Mouse (Mus musculus) hindbrain, embryonic 12.5 days (tissue): ENCODE results near the gene Dpp6. TPM values are rescaled to one million over a fixed set of nuclear protein-coding genes. Genes with fewer than 3 reads are reported as not detected.

Experiments used
- ATAC-seq: fragments of 200-750 bp; cut with Nextera tagmentation; 2 replicates; pipeline ENCODE4 v1.8.0; 2017; ENCODE audit warnings: moderate TSS enrichment; ENCODE audit not compliant: low FRiP score
- H3K27ac ChIP-seq: fragments of 300-500 bp; sonication (generic); 2 replicates; pipeline ENCODE4 v1.5.1; 2016; ENCODE audit warnings: mild to moderate bottlenecking
- H3K27me3 ChIP-seq: fragments of 300-500 bp; sonication (generic); 2 replicates; pipeline ENCODE4 v1.6.1; 2016; ENCODE audit warnings: mild to moderate bottlenecking
- H3K36me3 ChIP-seq: fragments of 300-500 bp; sonication (generic); 2 replicates; pipeline ENCODE4 v1.6.1; 2016; ENCODE audit warnings: mild to moderate bottlenecking
- H3K4me1 ChIP-seq: fragments of 300-500 bp; sonication (generic); 2 replicates; pipeline ENCODE4 v1.6.1; 2016
- H3K4me2 ChIP-seq: fragments of 300-500 bp; sonication (generic); replicated peaks from 2 replicates; pipeline ENCODE4 v1.6.1; 2016; ENCODE audit warnings: mild to moderate bottlenecking
- H3K4me3 ChIP-seq: fragments of 300-500 bp; sonication (generic); 2 replicates; pipeline ENCODE4 v1.5.1; 2016; ENCODE audit warnings: mild to moderate bottlenecking
- H3K9ac ChIP-seq: fragments of 300-500 bp; sonication (generic); 2 replicates; pipeline ENCODE4 v1.6.1; 2016; ENCODE audit warnings: mild to moderate bottlenecking, moderate library complexity
- H3K9me3 ChIP-seq: fragments of 300-500 bp; sonication (generic); replicated peaks from 2 replicates; pipeline ENCODE4 v1.6.1; 2016; ENCODE audit warnings: mild to moderate bottlenecking
- WGBS: fragments of 180-500 bp; shearing (Covaris S2); methylation state at CpG from one replicate; pipeline ENCODE4 v1.1.7; 2016; 5-methylcytosine and 5-hydroxymethylcytosine counted together
- polyA plus RNA-seq: library from polyadenylated mRNA; unstranded; fragments of >200 nt; fragmentation: Nextera tagmentation; extraction: Ambion mirVana; gene quantifications from 2 replicates; pipeline ENCODE4 v1.2.1, GENCODE M21; 2016

Gene Dpp6
- polyA plus RNA-seq, 1 experiment from 2014 or later: 27.2 TPM

GRCm38 (mm10) chr5:27375841-27376240 is 558.8 kb downstream of the Dpp6 start:
- Histone ChIP-seq H3K4me2 (no peak overlapping the region), H3K36me3 (no peaks in the 10 kb centered on the region), H3K4me1 (no peaks in the 10 kb centered on the region), H3K9me3 (no peaks in the 10 kb centered on the region), H3K4me3 (no peak overlapping the region), H3K27me3 (no peaks in the 10 kb centered on the region), H3K9ac (no peak overlapping the region), H3K27ac (no peak overlapping the region)
- ATAC-seq: no peak
- WGBS: 88% methylated on average over 3 of the region's 3 CpGs

GRCm38 (mm10) chr5:27380656-27381385 is 563.8 kb downstream of the Dpp6 start:
- H3K9ac ChIP-seq: no peak overlapping the region
- no peaks in the 10 kb centered on the region for H3K4me1 ChIP-seq
- peaks cover 7% of the 10 kb centered on the region for H3K36me3 ChIP-seq
- no peak overlapping the region for H3K4me3 ChIP-seq
- no peak overlapping the region for H3K27ac ChIP-seq
- 73% methylated on average over 4 of the region's 4 CpGs for WGBS
- H3K9me3 ChIP-seq: no peaks in the 10 kb centered on the region; the same call in 1 of the 2 replicates
- no peaks in the 10 kb centered on the region for H3K27me3 ChIP-seq
- H3K4me2 ChIP-seq: no peak overlapping the region
- no peak for ATAC-seq

DNA sequence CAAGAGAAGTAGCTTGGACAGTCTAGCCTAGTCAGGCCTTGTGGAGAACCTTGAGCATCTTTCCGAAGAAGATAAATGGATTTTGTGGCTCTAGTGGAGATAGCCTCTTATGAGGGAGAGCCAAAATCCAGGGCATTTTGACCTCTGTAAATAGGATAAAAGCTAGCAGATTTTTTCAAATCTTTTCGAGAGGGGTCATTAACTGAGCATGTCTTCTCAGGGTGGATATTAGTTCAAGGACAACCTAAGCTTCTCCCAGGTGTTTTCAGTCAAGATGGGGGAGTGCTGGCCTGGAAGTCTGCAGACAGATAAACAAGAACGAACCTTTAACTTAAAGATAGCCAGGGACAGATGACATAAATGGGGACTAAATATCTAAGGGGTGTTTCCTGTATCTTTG is 581.4 kb downstream of the Dpp6 start:
- no peaks in the 10 kb centered on the region for H3K9me3 ChIP-seq
- H3K4me1 ChIP-seq: peaks cover 7% of the 10 kb centered on the region
- H3K27me3 ChIP-seq: no peaks in the 10 kb centered on the region
- no peak overlapping the region for H3K4me3 ChIP-seq
- no peaks in the 10 kb centered on the region for H3K36me3 ChIP-seq
- no peak overlapping the region for H3K4me2 ChIP-seq
- no peak for ATAC-seq
- no peak overlapping the region for H3K9ac ChIP-seq
- no peak overlapping the region for H3K27ac ChIP-seq
- 90% methylated on average over 3 of the region's 3 CpGs for WGBS

- Histone ChIP-seq H3K36me3 (no peaks in the 10 kb centered on the region), H3K27ac (no peak overlapping the region), H3K9ac (no peak overlapping the region), H3K4me1 (peaks cover 7% of the 10 kb centered on the region), H3K4me2 (no peak overlapping the region), H3K9me3 (no peaks in the 10 kb centered on the region), H3K4me3 (no peak overlapping the region), H3K27me3 (no peaks in the 10 kb centered on the region)
- no peak for ATAC-seq
Measured at GRCm38 (mm10) chr5:27399111-27399510, 582.1 kb downstream of the Dpp6 start.

GRCm38 (mm10) chr5:27402616-27403015 is 585.6 kb downstream of the Dpp6 start:
- no peak overlapping the region for H3K4me3 ChIP-seq
- H3K9ac ChIP-seq: no peak overlapping the region
- H3K9me3 ChIP-seq: no peaks in the 10 kb centered on the region
- WGBS: 96% methylated on average over 1 of the region's 1 CpGs
- no peaks in the 10 kb centered on the region for H3K36me3 ChIP-seq
- no peak for ATAC-seq
- H3K27ac ChIP-seq: no peak overlapping the region
- H3K4me2 ChIP-seq: no peak overlapping the region
- H3K4me1 ChIP-seq: peaks cover 7% of the 10 kb centered on the region
- no peaks in the 10 kb centered on the region for H3K27me3 ChIP-seq

- WGBS: 75% methylated on average over 7 of the region's 7 CpGs
- no peak for ATAC-seq
- Histone ChIP-seq H3K27me3 (no peaks in the 10 kb centered on the region), H3K4me3 (no peak overlapping the region), H3K4me1 (no peaks in the 10 kb centered on the region), H3K9me3 (no peaks in the 10 kb centered on the region), H3K27ac (no peak overlapping the region), H3K4me2 (no peak overlapping the region), H3K9ac (no peak overlapping the region), H3K36me3 (no peaks in the 10 kb centered on the region)
Measured at GRCm38 (mm10) chr5:27408854-27409253, 591.9 kb downstream of the Dpp6 start.

DNA sequence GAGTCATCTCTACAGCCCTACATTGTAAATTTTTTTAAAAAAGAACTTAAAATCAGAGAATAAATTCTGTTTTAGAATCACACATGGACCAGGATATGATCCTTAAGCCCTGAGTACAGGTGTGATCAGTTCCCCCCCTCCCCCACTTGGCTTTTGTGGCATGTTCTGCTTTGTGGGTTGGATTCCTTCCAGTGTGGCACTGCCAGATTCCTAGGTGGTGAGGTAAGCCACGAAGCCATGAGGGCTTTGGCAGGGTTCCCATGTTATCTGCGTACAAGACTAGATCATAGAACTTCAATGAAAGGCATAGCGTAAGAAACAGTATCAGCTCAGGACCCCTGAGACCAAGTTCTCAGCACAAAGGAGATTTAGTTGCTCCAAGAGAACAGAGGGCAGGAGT is 596.0 kb downstream of the Dpp6 start:
- Histone ChIP-seq H3K9ac (no peak overlapping the region), H3K4me3 (no peak overlapping the region), H3K4me1 (no peaks in the 10 kb centered on the region), H3K36me3 (no peaks in the 10 kb centered on the region), H3K9me3 (no peaks in the 10 kb centered on the region), H3K27ac (no peak overlapping the region), H3K27me3 (no peaks in the 10 kb centered on the region), H3K4me2 (no peak overlapping the region)
- 85% methylated on average over 3 of the region's 3 CpGs for WGBS
- no peak for ATAC-seq

- Histone ChIP-seq H3K9ac (no peak overlapping the region), H3K4me3 (no peak overlapping the region), H3K4me1 (no peaks in the 10 kb centered on the region), H3K36me3 (no peaks in the 10 kb centered on the region), H3K9me3 (no peaks in the 10 kb centered on the region), H3K4me2 (no peak overlapping the region), H3K27ac (no peak overlapping the region), H3K27me3 (no peaks in the 10 kb centered on the region)
- 89% methylated on average over 4 of the region's 4 CpGs for WGBS
- no peak for ATAC-seq
Measured at GRCm38 (mm10) chr5:27415518-27415917, 598.5 kb downstream of the Dpp6 start.

DNA sequence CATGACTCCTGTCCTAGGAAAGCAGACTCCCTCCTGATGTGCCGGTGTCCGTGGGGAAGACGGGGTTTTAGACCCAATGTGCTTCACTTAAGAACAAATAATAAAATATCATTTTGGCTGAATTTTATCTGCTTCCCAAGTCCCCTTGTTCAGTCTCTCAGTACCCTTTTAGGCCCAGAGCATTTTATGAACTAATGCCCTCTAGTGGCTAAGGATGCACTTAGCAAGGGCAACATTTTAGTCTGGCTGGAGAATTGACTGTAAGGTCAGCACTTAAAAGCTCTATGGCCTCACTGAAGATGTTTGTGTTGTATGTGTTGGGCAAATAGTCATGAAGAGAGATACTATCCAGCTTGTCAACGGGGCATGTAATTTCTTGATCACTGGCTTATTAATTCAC is 599.6 kb downstream of the Dpp6 start:
- Histone ChIP-seq H3K27ac (no peak overlapping the region), H3K4me1 (no peaks in the 10 kb centered on the region), H3K4me3 (no peak overlapping the region), H3K9me3 (no peaks in the 10 kb centered on the region), H3K4me2 (no peak overlapping the region), H3K36me3 (no peaks in the 10 kb centered on the region), H3K27me3 (no peaks in the 10 kb centered on the region), H3K9ac (no peak overlapping the region)
- WGBS: 66% methylated on average over 4 of the region's 4 CpGs
- no peak for ATAC-seq

- Histone ChIP-seq H3K27ac (no peak overlapping the region), H3K9me3 (no peaks in the 10 kb centered on the region), H3K27me3 (no peaks in the 10 kb centered on the region), H3K36me3 (no peaks in the 10 kb centered on the region), H3K4me3 (no peak overlapping the region), H3K4me2 (no peak overlapping the region), H3K9ac (no peak overlapping the region), H3K4me1 (no peaks in the 10 kb centered on the region)
- WGBS: 69% methylated on average over 7 of the region's 7 CpGs
- no peak for ATAC-seq
Measured at GRCm38 (mm10) chr5:27417398-27417797, 600.4 kb downstream of the Dpp6 start.

DNA sequence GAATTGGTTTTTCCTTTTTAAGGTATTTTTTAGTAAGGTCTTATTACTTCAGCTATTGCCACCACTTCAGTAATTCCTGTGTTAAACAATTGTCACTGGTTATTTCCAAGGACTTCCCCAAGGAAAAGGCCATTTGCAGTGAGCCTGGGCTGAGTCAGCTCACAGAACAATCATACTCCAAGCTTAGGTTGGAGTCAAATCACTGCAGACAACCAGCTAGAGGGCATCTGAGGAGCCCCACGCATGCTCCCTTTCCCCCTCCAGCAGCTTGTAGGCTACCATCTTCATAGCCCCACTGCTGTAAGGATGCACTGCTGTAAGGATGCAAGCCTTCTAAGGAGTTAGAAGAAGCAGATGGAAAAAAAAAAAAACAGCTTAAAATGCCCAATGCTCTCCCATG is 601.9 kb downstream of the Dpp6 start:
- H3K9me3 ChIP-seq: no peaks in the 10 kb centered on the region
- WGBS: 83% methylated on average over 1 of the region's 1 CpGs
- H3K4me3 ChIP-seq: no peak overlapping the region
- H3K36me3 ChIP-seq: no peaks in the 10 kb centered on the region
- ATAC-seq: no peak
- no peak overlapping the region for H3K4me2 ChIP-seq
- H3K9ac ChIP-seq: no peak overlapping the region
- H3K27ac ChIP-seq: no peak overlapping the region
- no peaks in the 10 kb centered on the region for H3K27me3 ChIP-seq
- 0 out of 2 replicates have a peak, but pooled peaks cover 3% of the 10 kb centered on the region for H3K4me1 ChIP-seq

DNA sequence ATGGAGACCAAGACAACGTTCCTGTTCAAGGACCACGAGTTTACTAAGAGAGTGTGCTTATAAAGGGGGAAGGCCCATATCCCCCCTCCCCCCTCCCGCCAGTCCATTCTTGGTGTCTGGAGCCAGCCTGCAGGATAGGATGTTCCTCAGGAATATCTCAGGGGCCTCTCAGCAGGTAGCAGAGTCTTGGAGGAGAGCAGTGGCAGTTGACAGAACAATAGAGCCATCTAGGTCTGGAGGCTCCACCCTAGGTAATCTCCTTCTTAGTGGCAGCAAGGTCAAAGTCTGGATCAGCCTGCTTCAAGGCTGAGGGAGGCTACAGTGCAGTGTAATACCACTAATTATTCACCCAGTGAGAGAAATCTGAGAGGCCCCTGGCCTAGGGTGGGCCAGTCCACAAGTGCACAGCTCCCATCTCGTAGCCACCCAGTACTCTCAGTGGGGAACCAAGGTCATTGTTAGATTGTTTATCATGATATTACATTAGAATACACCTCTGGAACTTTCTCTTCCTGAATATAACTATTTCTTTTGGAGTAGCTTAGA is 604.2 kb downstream of the Dpp6 start:
- Histone ChIP-seq H3K4me1 (0 out of 2 replicates have a peak, but pooled peaks cover 5% of the 10 kb centered on the region), H3K9me3 (no peaks in the 10 kb centered on the region), H3K27ac (no peak overlapping the region), H3K36me3 (no peaks in the 10 kb centered on the region), H3K4me3 (no peak overlapping the region), H3K9ac (no peak overlapping the region), H3K27me3 (no peaks in the 10 kb centered on the region), H3K4me2 (no peak overlapping the region)
- WGBS: 67% methylated on average over 4 of the region's 4 CpGs
- no peak for ATAC-seq

- 54% methylated on average over 3 of the region's 3 CpGs for WGBS
- ATAC-seq: peak; percentile 43; the same call in 1 of the 2 replicates
- Histone ChIP-seq H3K36me3 (no peaks in the 10 kb centered on the region), H3K9me3 (no peaks in the 10 kb centered on the region), H3K4me3 (no peak overlapping the region), H3K27me3 (no peaks in the 10 kb centered on the region), H3K27ac (no peak overlapping the region), H3K4me1 (0 out of 2 replicates have a peak, but pooled peaks cover 5% of the 10 kb centered on the region), H3K9ac (no peak overlapping the region), H3K4me2 (no peak overlapping the region)
Measured at GRCm38 (mm10) chr5:27423766-27424165, 606.8 kb downstream of the Dpp6 start.
